Mouse (Mus musculus) liver, embryonic 11.5 days (tissue): ENCODE measurements at regions not wholly inside any gene's neighbourhood (a gene's known extent, or its start where the extent isn't known, plus 50 kb on each side); places are given as distances from the start of the nearest gene placed in this dataset.

ENCODE experiments used
- ATAC-seq: fragments of 200-750 bp; cut with Nextera tagmentation; replicated peaks from 2 replicates; pipeline ENCODE4 v1.8.0; 2017; ENCODE audit warnings: moderate number of reproducible peaks, mild to moderate bottlenecking, moderate TSS enrichment, moderate library complexity; ENCODE audit not compliant: low FRiP score
- DNase-seq: peaks from one replicate; pipeline ENCODE4 v3.0.0-alpha.2; 2017; ENCODE audit warnings: low spot score
- H3K27ac ChIP-seq: fragments of 300-500 bp; sonication (generic); 2 replicates; pipeline ENCODE4 v1.5.1; 2014; ENCODE audit warnings: mild to moderate bottlenecking, low read depth, low read length, control low read depth
- H3K27me3 ChIP-seq: fragments of 300-500 bp; sonication (generic); replicated peaks from 2 replicates; pipeline ENCODE4 v1.6.1; 2014; ENCODE audit warnings: low read length, mixed read lengths; ENCODE audit not compliant: control insufficient read depth, insufficient read depth
- H3K36me3 ChIP-seq: fragments of 300-500 bp; sonication (generic); 2 replicates; pipeline ENCODE4 v1.6.1; 2014; ENCODE audit warnings: mild to moderate bottlenecking, low read length, moderate library complexity, mixed read lengths; ENCODE audit not compliant: control insufficient read depth, insufficient read depth
- H3K4me1 ChIP-seq: fragments of 300-500 bp; sonication (generic); replicated peaks from 2 replicates; pipeline ENCODE4 v1.6.1; 2014; ENCODE audit warnings: low read length, mixed read lengths; ENCODE audit not compliant: control insufficient read depth, insufficient read depth
- H3K4me2 ChIP-seq: fragments of 300-500 bp; sonication (generic); 2 replicates; pipeline ENCODE4 v1.6.1; 2014; ENCODE audit warnings: mild to moderate bottlenecking, control low read depth, moderate library complexity
- H3K4me3 ChIP-seq: fragments of 300-500 bp; sonication (generic); 2 replicates; pipeline ENCODE4 v1.5.1; 2014; ENCODE audit warnings: low read depth, low read length, control low read depth
- H3K9ac ChIP-seq: fragments of 300-500 bp; sonication (generic); 2 replicates; pipeline ENCODE4 v1.6.1; 2014; ENCODE audit warnings: low read depth, low read length, control low read depth
- H3K9me3 ChIP-seq: fragments of 300-500 bp; sonication (generic); 2 replicates; pipeline ENCODE4 v1.6.1; 2016; ENCODE audit warnings: low read length, inconsistent platforms, mixed read lengths; ENCODE audit not compliant: control insufficient read depth
- WGBS: fragments of 180-500 bp; shearing (Covaris S2); extraction: QIAGEN DNeasy Blood & Tissue Kit; methylation state at CpG from one replicate; pipeline ENCODE4 v1.1.7; 2014; 5-methylcytosine and 5-hydroxymethylcytosine counted together

DNA sequence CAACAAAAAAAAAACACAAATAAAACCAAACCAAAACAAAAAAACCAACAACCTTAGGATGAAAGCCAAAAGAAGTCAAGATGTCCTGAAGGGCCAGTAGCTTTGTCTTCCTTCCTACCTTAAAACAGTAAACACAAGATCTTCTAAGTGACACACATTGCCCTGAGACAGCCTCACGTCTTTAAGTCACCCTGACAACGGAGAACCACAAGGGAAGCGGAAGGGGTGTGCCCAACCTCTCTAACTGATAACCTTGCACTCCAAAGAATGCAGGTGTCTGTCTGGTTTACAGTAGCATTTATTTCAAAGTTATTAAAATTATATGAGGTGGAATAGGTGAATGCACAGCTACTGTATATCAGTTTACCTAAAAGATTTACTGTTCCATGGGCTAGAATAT is 105.7 kb upstream of the Pcgf5 start:
- no peaks in the 10 kb centered on the region for H3K9me3 ChIP-seq
- no peak overlapping the region for H3K4me2 ChIP-seq
- H3K4me1 ChIP-seq = no peaks in the 10 kb centered on the region
- no peak overlapping the region for H3K9ac ChIP-seq
- no peak overlapping the region for H3K27ac ChIP-seq
- H3K4me3 ChIP-seq = no peak overlapping the region
- ATAC-seq (no peak), DNase-seq (no peak)
- 58% methylated on average over 3 of the region's 3 CpGs for WGBS
- H3K27me3 ChIP-seq = no peaks in the 10 kb centered on the region
- H3K36me3 ChIP-seq = no peaks in the 10 kb centered on the region

DNA sequence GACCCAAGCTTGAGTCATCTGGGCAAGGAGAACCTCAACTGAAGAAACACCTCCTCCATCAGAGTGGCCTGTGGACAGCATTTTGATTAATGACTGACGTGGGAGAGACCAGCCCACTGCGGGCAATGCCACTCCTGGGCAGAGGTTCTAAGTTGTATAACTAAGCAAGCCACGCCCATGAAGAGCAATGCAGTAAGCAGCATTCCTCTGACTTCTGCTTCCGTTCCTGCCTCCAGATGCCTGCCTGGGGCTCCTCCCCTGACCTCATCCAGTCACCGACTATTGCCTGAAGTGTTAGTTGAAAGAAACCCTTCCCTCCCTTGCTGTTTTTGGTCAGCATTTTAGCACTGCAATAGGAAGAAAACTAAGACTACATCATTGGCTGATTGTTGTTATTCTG is 105.2 kb upstream of the Pcgf5 start:
- Histone ChIP-seq H3K27ac (no peak overlapping the region), H3K9me3 (no peaks in the 10 kb centered on the region), H3K27me3 (no peaks in the 10 kb centered on the region), H3K36me3 (no peaks in the 10 kb centered on the region), H3K4me2 (no peak overlapping the region), H3K9ac (no peak overlapping the region), H3K4me3 (no peak overlapping the region), H3K4me1 (no peaks in the 10 kb centered on the region)
- DNase-seq (no peak), ATAC-seq (no peak)
- WGBS = 62% methylated on average over 5 of the region's 5 CpGs

DNA sequence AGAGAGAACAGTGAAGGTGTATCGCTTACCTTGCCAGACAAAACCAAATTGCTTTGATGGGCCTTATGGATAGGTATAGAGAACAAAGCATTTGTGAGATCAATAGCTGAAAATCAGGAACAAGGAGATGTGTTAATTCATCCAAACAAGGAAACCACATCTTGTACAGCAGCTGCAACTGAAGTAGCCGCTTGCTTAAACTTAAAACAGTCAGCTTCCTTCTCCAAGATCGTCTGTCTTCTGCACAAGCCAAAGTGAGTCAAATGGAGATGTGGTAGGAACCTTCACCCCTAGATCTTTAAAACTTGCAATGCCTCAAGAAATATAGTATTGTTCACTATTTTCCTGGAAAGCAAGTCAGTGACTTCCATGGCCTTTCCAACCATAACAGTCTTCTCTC is 95.6 kb upstream of the Pcgf5 start:
- Histone ChIP-seq H3K4me3 (no peak overlapping the region), H3K9ac (no peak overlapping the region), H3K36me3 (no peaks in the 10 kb centered on the region), H3K9me3 (no peaks in the 10 kb centered on the region), H3K27me3 (no peaks in the 10 kb centered on the region), H3K4me1 (no peaks in the 10 kb centered on the region), H3K4me2 (no peak overlapping the region), H3K27ac (no peak overlapping the region)
- DNase-seq = no peak
- WGBS = 70% methylated on average over 3 of the region's 3 CpGs
- ATAC-seq = no peak

- Histone ChIP-seq H3K4me2 (no peak overlapping the region), H3K9me3 (no peaks in the 10 kb centered on the region), H3K9ac (no peak overlapping the region), H3K27ac (no peak overlapping the region), H3K4me1 (no peaks in the 10 kb centered on the region), H3K36me3 (no peaks in the 10 kb centered on the region), H3K27me3 (no peaks in the 10 kb centered on the region), H3K4me3 (no peak overlapping the region)
- 65% methylated on average over 10 of the region's 10 CpGs for WGBS
- DNase-seq (no peak), ATAC-seq (no peak)
Observed at GRCm38 (mm10) chr19:36257748-36258538, 90.2 kb upstream of the Pcgf5 start.

DNA sequence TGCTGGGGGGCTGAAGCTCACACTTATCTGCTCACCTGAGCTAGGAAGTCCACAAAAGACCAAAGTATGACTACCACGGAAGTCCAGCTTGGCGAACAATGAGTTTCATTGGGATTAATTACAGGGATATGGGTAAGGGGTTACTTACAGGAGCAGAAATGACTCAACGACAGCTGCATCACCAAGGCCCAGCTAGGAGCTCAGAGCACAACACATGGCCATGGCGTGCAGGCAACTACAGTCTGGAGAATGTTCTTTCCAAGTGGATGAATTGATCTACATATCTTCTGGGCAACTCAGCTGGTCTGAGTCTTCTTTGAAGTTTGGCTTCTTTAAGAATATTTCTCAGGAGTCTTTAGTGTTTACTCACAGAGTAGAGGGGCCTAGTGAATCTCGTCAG is 86.3 kb upstream of the Pcgf5 start:
- no peaks in the 10 kb centered on the region for H3K27me3 ChIP-seq
- H3K4me2 ChIP-seq = no peak overlapping the region
- no peak for ATAC-seq
- no peaks in the 10 kb centered on the region for H3K36me3 ChIP-seq
- WGBS = 87% methylated on average over 5 of the region's 5 CpGs
- no peaks in the 10 kb centered on the region for H3K4me1 ChIP-seq
- H3K9ac ChIP-seq = no peak overlapping the region
- H3K27ac ChIP-seq = no peak overlapping the region
- no peak for DNase-seq
- no peaks in the 10 kb centered on the region for H3K9me3 ChIP-seq
- H3K4me3 ChIP-seq = no peak overlapping the region

DNA sequence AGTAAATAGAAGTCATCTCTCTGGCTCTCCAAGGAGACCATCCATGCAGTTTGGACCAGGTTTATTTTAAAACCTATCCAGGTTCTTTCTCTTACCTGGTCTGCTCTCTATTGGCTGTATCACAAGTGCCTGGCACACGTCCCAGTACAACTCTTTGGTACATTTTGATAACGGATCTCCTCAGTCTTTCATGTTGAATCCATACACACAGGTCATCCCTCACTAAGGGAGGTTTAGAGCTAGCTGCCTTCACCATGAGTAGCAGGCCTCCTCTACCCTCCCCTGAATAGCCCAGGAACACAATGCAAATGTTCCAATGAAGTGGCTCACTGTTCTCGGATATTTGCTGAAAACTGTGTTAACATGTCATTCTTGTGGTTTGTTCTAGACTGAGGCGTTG is 84.2 kb upstream of the Pcgf5 start:
- ATAC-seq (no peak), DNase-seq (no peak)
- no peak overlapping the region for H3K27ac ChIP-seq
- no peaks in the 10 kb centered on the region for H3K27me3 ChIP-seq
- H3K4me3 ChIP-seq = no peak overlapping the region
- H3K4me2 ChIP-seq = no peak overlapping the region
- 75% methylated on average over 4 of the region's 4 CpGs for WGBS
- H3K9me3 ChIP-seq = no peaks in the 10 kb centered on the region
- no peaks in the 10 kb centered on the region for H3K4me1 ChIP-seq
- no peak overlapping the region for H3K9ac ChIP-seq
- H3K36me3 ChIP-seq = no peaks in the 10 kb centered on the region

GRCm38 (mm10) chr19:36264397-36264796 is 83.7 kb upstream of the Pcgf5 start:
- H3K4me3 ChIP-seq = no peak overlapping the region
- ATAC-seq (no peak), DNase-seq (no peak)
- no peaks in the 10 kb centered on the region for H3K36me3 ChIP-seq
- no peaks in the 10 kb centered on the region for H3K9me3 ChIP-seq
- no peak overlapping the region for H3K4me2 ChIP-seq
- 71% methylated on average over 2 of the region's 2 CpGs for WGBS
- no peak overlapping the region for H3K27ac ChIP-seq
- H3K27me3 ChIP-seq = no peaks in the 10 kb centered on the region
- H3K4me1 ChIP-seq = no peaks in the 10 kb centered on the region
- H3K9ac ChIP-seq = no peak overlapping the region

DNA sequence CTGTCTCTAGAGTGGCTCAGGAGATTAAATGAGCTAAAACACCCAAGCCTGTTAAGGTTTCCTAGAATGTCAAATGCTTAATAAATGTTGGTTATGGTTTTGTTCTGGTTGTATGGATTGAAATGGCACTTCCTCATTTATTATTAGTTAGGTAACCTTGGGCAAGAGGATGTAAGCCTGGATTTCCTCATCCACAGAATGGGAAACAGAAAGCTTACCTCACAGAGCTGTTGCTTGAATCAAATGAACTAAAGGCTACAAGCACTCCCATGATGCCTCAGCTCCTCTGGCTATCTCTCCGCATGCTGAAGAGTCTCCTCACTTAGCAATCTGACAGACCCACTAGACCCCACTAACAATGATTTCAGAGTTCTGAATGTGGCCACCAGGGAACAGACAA is 82.8 kb upstream of the Pcgf5 start:
- H3K36me3 ChIP-seq = no peaks in the 10 kb centered on the region
- H3K27me3 ChIP-seq = no peaks in the 10 kb centered on the region
- H3K27ac ChIP-seq = no peak overlapping the region
- no peaks in the 10 kb centered on the region for H3K9me3 ChIP-seq
- ATAC-seq (no peak), DNase-seq (no peak)
- H3K4me1 ChIP-seq = no peaks in the 10 kb centered on the region
- H3K4me3 ChIP-seq = no peak overlapping the region
- no peak overlapping the region for H3K9ac ChIP-seq
- WGBS = 70% methylated on average over 1 of the region's 1 CpGs
- no peak overlapping the region for H3K4me2 ChIP-seq

DNA sequence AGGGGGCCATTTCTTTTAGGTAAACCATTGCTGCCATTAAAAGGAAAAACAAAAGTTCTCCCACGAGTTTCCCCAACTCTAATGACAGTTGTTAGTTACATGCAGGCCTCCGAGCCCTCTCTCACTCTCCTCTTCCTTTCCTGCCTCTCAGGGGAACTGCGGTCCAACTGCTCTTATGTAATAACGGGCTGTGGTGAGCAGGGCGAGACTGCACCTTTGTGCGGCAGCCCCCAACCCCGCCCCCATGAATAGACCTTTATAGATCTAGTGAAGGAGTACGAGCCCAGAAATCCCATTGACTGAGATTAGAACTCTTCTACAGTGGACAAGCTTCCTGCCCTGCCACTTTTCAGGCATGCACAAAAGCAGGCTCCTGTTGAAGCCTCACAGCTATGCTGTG is 81.8 kb upstream of the Pcgf5 start:
- Histone ChIP-seq H3K27me3 (no peaks in the 10 kb centered on the region), H3K9me3 (no peaks in the 10 kb centered on the region), H3K27ac (no peak overlapping the region), H3K9ac (no peak overlapping the region), H3K4me2 (no peak overlapping the region), H3K36me3 (no peaks in the 10 kb centered on the region), H3K4me1 (no peaks in the 10 kb centered on the region), H3K4me3 (no peak overlapping the region)
- ATAC-seq (no peak), DNase-seq (no peak)
- 38% methylated on average over 8 of the region's 8 CpGs for WGBS
